Mouse (Mus musculus) limb, embryonic 11.5 days (tissue): ENCODE results near the gene Tceanc2. TPM values are rescaled to one million over a fixed set of nuclear protein-coding genes. Genes with fewer than 3 reads are reported as not detected.

Source experiments
- polyA plus RNA-seq: library from polyadenylated mRNA; unstranded; fragments of >200 nt; fragmentation: Nextera tagmentation; extraction: Ambion mirVana; gene quantifications from 2 replicates; pipeline ENCODE4 v1.2.1, GENCODE M21; 2014

The Tceanc2 gene
- polyA plus RNA-seq, 1 experiment from 2014 or later, result 19.1 TPM

Other genes with a start within 250 kb of the Tceanc2 start
- gene Mrpl37, start 112.2 kb downstream of the Tceanc2 start, polyA plus RNA-seq, result 131 and 133 TPM in 2 replicates
- 7.2 and 7.3 TPM in 2 replicates for gene Cyb5rl, start 112.1 kb downstream of the Tceanc2 start, polyA plus RNA-seq
- gene Cdcp2, start 82.2 kb downstream of the Tceanc2 start, polyA plus RNA-seq, result not detected in 2 replicates
- 295 TPM in 2 replicates for gene Tmem59, start 717 bp downstream of the Tceanc2 start, polyA plus RNA-seq
- not detected in 2 replicates for gene Ldlrad1, start 30.1 kb upstream of the Tceanc2 start, polyA plus RNA-seq
- gene Lrrc42, start 74.4 kb upstream of the Tceanc2 start, polyA plus RNA-seq, result 102 and 103 TPM in 2 replicates
- 29.8 and 34.0 TPM in 2 replicates for gene Hspb11, start 74.5 kb upstream of the Tceanc2 start, polyA plus RNA-seq
- not detected in 2 replicates for gene Dio1, start 128.1 kb upstream of the Tceanc2 start, polyA plus RNA-seq
- 41.5 and 44.6 TPM in 2 replicates for gene Yipf1, start 135.2 kb upstream of the Tceanc2 start, polyA plus RNA-seq
- gene Ndc1, start 188.7 kb upstream of the Tceanc2 start, polyA plus RNA-seq, result 52.2 and 52.9 TPM in 2 replicates